Mouse (Mus musculus) layer of hippocampus, postnatal 14 days (tissue): ENCODE data around the gene Fkbpl. TPM values are rescaled to one million over a fixed set of nuclear protein-coding genes. Genes with fewer than 3 reads are reported as not detected.

ENCODE experiments used
- DNase-seq, 2 experiments: peaks; one replicate each; pipeline ENCODE4 v3.0.0; 2021 to 2022; ENCODE audit warnings: low spot score in 2 of 2, mixed read lengths in 1 of 2
- total RNA-seq, 2 experiments: library from RNA; stranded (reverse); gene quantifications; 2 replicates each; pipeline ENCODE4 v1.2.3; 2021

Fkbpl gene
- total RNA-seq, 2 experiments from 2014 or later = 16.0 to 17.1 TPM

DNA sequence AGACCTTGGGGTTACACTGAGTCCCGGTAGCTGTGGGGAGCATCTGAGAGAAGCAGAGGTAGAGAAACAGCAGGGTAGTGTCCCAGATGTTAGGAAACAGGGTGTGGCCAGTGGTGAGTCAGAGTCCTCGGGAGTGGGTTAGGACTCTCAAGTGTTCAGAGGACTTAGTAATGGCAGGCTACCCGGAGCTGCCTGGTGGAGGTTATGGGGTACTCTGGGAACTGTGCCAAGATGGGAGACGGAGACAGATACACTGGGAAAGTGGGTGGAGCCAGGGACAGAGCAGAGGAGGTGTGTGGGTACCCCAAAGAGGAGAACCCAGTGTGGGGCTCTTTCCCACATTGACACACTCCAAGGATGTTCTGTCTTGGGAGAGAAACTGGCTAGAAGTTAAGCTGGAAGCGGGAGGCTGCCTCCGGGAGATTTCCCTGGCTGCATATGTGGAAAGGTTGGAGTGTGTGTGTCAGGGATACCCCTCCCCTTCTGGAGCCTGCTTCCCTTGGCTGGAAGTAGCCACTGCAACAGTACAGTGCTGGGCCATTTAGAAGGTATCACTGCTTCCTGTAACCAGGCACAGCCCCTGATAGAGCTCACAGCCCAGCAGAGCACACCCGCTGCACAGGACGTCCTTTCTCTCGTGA lies 39.8 kb downstream of the Fkbpl start:
- DNase-seq = no peak

DNA sequence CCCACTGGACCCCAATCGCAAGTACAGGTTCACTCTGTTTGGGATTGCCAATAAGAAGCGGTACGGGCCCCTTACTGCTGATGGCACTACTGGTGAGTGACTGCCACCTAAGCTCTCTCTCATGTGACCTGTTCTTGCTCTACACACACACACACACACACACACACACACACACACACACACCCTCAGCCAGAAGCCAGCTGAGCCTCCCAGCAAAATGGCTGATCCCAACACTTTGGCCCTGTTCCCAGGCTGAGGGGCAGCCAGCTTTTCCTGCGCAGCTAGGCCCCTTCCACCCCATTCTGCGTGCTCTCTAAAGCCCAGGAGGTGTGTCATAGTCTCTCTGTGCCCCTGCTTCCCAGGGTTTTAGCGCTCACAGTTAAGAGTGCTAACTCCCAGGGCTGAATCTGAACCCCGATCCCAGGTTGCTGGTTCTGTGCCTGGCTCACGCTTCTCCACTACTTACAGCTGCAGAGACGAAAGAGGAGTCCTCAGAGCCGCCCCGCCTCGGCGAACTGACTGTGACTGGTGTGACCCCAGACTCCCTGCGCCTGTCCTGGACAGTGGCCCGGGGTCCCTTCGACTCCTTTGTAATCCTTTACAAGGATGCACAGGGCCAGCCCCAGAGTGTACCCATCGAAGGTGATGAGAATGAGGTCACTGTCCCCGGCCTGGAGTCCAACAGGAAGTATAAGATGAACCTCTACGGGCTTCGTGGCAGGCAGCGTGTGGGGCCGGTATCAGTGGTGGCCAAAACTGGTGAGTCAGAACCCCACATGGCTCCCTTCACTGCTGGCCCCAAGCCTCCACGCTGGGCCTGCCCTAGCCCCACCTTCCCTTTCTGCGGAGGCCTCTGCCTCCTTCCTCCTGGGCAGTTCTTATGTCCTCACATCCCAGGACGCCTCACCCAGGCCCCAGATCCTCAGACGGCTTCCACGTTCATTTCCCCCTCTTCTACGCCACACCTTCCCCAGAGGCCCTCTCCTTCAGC lies 40.9 kb downstream of the Fkbpl start:
- DNase-seq = peak in 1 of 2 experiments; percentile 42

GRCm38 (mm10) chr17:34688889-34689288 lies 44.3 kb downstream of the Fkbpl start:
- no peak for DNase-seq

- DNase-seq = no peak
Observed at GRCm38 (mm10) chr17:34690458-34690857, 45.9 kb downstream of the Fkbpl start.

- no peak for DNase-seq
Observed at GRCm38 (mm10) chr17:34692906-34693305, 48.3 kb downstream of the Fkbpl start.

Other genes with a start within 250 kb of the Fkbpl start
- 1 to 10 TPM; 4.8 to 8.2 TPM for gene BC051142, start 245.9 kb upstream of the Fkbpl start, total RNA-seq
- not detected for gene Btnl4, start 167.4 kb upstream of the Fkbpl start, total RNA-seq
- gene Btnl6, start 127.4 kb upstream of the Fkbpl start, total RNA-seq = not detected
- 10 to 100 TPM; 12.8 to 16.7 TPM for gene Notch4, start 80.5 kb upstream of the Fkbpl start, total RNA-seq
- 1 to 10 TPM; 3.1 to 3.5 TPM for gene Gpsm3, start 55.0 kb upstream of the Fkbpl start, total RNA-seq
- gene Pbx2, start 53.5 kb upstream of the Fkbpl start, total RNA-seq = 10 to 100 TPM; 43.5 to 52.7 TPM
- 1 to 10 TPM; 1.2 to 1.5 TPM for gene Ager, start 46.9 kb upstream of the Fkbpl start, total RNA-seq
- gene Rnf5, start 41.1 kb upstream of the Fkbpl start, total RNA-seq = 10 to 100 TPM; 85.7 to 92.9 TPM
- gene Agpat1, start 40.5 kb upstream of the Fkbpl start, total RNA-seq = 100 to 1,000 TPM; 156 to 167 TPM
- gene Egfl8, start 28.8 kb upstream of the Fkbpl start, total RNA-seq = 1 to 10 TPM; 4.3 to 8.7 TPM
- 10 to 100 TPM; 36.6 to 42.2 TPM for gene Ppt2, start 16.3 kb upstream of the Fkbpl start, total RNA-seq
- 100 to 1,000 TPM; 248 to 266 TPM for gene Prrt1, start 15.2 kb upstream of the Fkbpl start, total RNA-seq
- 10 to 100 TPM; 80.0 to 81.9 TPM for gene Atf6b, start 2.4 kb downstream of the Fkbpl start, total RNA-seq
- gene Tnxb, start 25.8 kb downstream of the Fkbpl start, total RNA-seq = 1 to 10 TPM; 4.6 to 5.4 TPM
- 10 to 100 TPM; 11.6 to 14.0 TPM for gene C4b, start 99.1 kb downstream of the Fkbpl start, total RNA-seq
- not detected for gene Cyp21a1, start 159.8 kb downstream of the Fkbpl start, total RNA-seq
- 10 to 100 TPM; 59.6 to 62.9 TPM for gene Stk19, start 192.2 kb downstream of the Fkbpl start, total RNA-seq
- 10 to 100 TPM; 35.9 to 39.3 TPM for gene Dxo, start 192.3 kb downstream of the Fkbpl start, total RNA-seq
- 10 to 100 TPM; 70.8 to 76.4 TPM for gene Skiv2l, start 205.4 kb downstream of the Fkbpl start, total RNA-seq
- gene Nelfe, start 205.6 kb downstream of the Fkbpl start, total RNA-seq = 10 to 100 TPM; 29.6 to 30.9 TPM
- gene Cfb, start 217.8 kb downstream of the Fkbpl start, total RNA-seq = under 1 TPM in 1 of 2 experiments, not detected in 1; 0.23 TPM
- 1 to 10 TPM; 6.4 to 8.1 TPM for gene Zbtb12, start 234.7 kb downstream of the Fkbpl start, total RNA-seq
- gene Gm20547, start 237.3 kb downstream of the Fkbpl start, total RNA-seq = not detected